Mouse (Mus musculus): ENCODE results near the gene Sesn3.
"Not testable (repeated sequence)": the region's sequence is repeated elsewhere in the genome, so short reads cannot be mapped to it uniquely, and the experiment has no call there.

Sesn3 gene

GRCm38 (mm10) chr9:14277365-14277991, 2.6 kb downstream of the Sesn3 start:
- no peak for DNase-seq (ENCODE audit: low spot score in 2 of 2)

- DNase-seq (ENCODE audit: low spot score in 2 of 2), result no peak
Measured at GRCm38 (mm10) chr9:14280696-14281095, 5.8 kb downstream of the Sesn3 start.

- no peak for DNase-seq (ENCODE audit: low spot score in 2 of 2)
Measured at GRCm38 (mm10) chr9:14285036-14285435, 10.2 kb downstream of the Sesn3 start.

- no peak for DNase-seq (ENCODE audit: low spot score in 2 of 2)
Measured at GRCm38 (mm10) chr9:14287234-14287633, 12.4 kb downstream of the Sesn3 start.

- no peak for DNase-seq (ENCODE audit: low spot score in 2 of 2)
Measured at GRCm38 (mm10) chr9:14288500-14288899, 13.6 kb downstream of the Sesn3 start.

GRCm38 (mm10) chr9:14293866-14294265, 19.0 kb downstream of the Sesn3 start:
- DNase-seq (ENCODE audit: low spot score in 2 of 2), result no peak

- DNase-seq (ENCODE audit: low spot score in 2 of 2), result no peak
Measured at GRCm38 (mm10) chr9:14295680-14296440, 21.0 kb downstream of the Sesn3 start.

- no peak for DNase-seq (ENCODE audit: low spot score in 2 of 2)
Measured at GRCm38 (mm10) chr9:14297204-14297603, 22.3 kb downstream of the Sesn3 start.

- DNase-seq (ENCODE audit: low spot score in 2 of 2), result no peak
Measured at GRCm38 (mm10) chr9:14299819-14300218, 25.0 kb downstream of the Sesn3 start.

GRCm38 (mm10) chr9:14300795-14301194, 25.9 kb downstream of the Sesn3 start:
- DNase-seq (ENCODE audit: low spot score in 2 of 2), result no peak

GRCm38 (mm10) chr9:14304262-14304968, 29.5 kb downstream of the Sesn3 start:
- DNase-seq (ENCODE audit: low spot score in 2 of 2), result no peak

- no peak for DNase-seq (ENCODE audit: low spot score in 2 of 2)
Measured at GRCm38 (mm10) chr9:14307341-14307740, 32.5 kb downstream of the Sesn3 start.

GRCm38 (mm10) chr9:14313968-14314367, 39.1 kb downstream of the Sesn3 start:
- DNase-seq (ENCODE audit: low spot score in 2 of 2), result no peak

- DNase-seq (ENCODE audit: low spot score in 2 of 2), result no peak
Measured at GRCm38 (mm10) chr9:14314477-14314876, 39.6 kb downstream of the Sesn3 start.

GRCm38 (mm10) chr9:14316618-14317017, 41.8 kb downstream of the Sesn3 start:
- no peak for DNase-seq (ENCODE audit: low spot score in 2 of 2)

GRCm38 (mm10) chr9:14335829-14336228, 61.0 kb downstream of the Sesn3 start:
- DNase-seq (ENCODE audit: low spot score in 2 of 2), result no peak

- peak in 1 of 2 experiments; percentile 18 for DNase-seq (ENCODE audit: low spot score in 2 of 2)
Measured at GRCm38 (mm10) chr9:14336901-14337300, 62.0 kb downstream of the Sesn3 start.

- no peak for DNase-seq (ENCODE audit: low spot score in 2 of 2)
Measured at GRCm38 (mm10) chr9:14338701-14339100, 63.8 kb downstream of the Sesn3 start.

GRCm38 (mm10) chr9:14342041-14342668, 67.3 kb downstream of the Sesn3 start:
- peak; percentile 42 to 66 for DNase-seq (ENCODE audit: low spot score in 2 of 2)

- DNase-seq (ENCODE audit: low spot score in 2 of 2), result not testable (repeated sequence)
Measured at GRCm38 (mm10) chr9:14345866-14346265, 71.0 kb downstream of the Sesn3 start.

GRCm38 (mm10) chr9:14348416-14348815, 73.5 kb downstream of the Sesn3 start:
- no peak for DNase-seq (ENCODE audit: low spot score in 2 of 2)

- no peak for DNase-seq (ENCODE audit: low spot score in 2 of 2)
Measured at GRCm38 (mm10) chr9:14349380-14349779, 74.5 kb downstream of the Sesn3 start.
